Mouse (Mus musculus): Measurements from ENCODE around the gene Fam198a.

Gene Fam198a

DNA sequence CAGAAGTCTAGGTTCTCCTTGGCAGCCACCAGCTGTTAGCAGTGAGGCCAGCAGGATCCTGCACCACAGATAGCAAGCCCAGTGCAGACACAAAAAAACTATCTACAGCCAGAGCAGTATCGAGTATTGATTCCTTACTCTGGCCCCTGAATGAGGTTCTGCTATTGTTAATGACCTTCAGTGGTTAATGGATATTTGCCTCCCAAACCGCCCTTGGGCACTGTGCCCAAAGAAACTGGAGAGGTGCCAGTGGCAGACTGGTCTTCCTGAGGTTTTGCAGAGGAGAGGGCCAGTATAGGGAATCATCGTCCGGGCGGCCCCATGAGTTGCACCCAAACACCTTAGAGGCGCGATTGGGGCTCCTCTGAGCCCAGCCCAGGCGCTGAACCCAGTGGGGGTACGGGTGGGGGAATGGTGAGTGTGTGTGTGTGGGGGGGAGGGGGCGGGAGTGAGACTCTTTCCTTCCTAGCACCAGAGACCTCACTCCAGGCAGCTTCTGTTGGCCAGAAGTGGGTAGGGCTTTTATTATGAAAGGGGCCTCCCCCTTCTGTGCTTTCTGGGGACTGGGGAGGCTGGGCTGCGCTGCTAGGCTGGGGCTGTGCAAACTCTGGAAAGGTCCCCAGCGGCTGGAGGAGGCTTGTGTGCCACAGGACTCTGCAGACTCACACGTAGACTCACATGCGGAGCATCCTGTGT, at the start of gene Fam198a:
Fam198a (plus strand) TSS at position 571 of the 696 bp plus-strand sequence.
- in situ Hi-C loops (cut with MboI) = no loop called here

DNA sequence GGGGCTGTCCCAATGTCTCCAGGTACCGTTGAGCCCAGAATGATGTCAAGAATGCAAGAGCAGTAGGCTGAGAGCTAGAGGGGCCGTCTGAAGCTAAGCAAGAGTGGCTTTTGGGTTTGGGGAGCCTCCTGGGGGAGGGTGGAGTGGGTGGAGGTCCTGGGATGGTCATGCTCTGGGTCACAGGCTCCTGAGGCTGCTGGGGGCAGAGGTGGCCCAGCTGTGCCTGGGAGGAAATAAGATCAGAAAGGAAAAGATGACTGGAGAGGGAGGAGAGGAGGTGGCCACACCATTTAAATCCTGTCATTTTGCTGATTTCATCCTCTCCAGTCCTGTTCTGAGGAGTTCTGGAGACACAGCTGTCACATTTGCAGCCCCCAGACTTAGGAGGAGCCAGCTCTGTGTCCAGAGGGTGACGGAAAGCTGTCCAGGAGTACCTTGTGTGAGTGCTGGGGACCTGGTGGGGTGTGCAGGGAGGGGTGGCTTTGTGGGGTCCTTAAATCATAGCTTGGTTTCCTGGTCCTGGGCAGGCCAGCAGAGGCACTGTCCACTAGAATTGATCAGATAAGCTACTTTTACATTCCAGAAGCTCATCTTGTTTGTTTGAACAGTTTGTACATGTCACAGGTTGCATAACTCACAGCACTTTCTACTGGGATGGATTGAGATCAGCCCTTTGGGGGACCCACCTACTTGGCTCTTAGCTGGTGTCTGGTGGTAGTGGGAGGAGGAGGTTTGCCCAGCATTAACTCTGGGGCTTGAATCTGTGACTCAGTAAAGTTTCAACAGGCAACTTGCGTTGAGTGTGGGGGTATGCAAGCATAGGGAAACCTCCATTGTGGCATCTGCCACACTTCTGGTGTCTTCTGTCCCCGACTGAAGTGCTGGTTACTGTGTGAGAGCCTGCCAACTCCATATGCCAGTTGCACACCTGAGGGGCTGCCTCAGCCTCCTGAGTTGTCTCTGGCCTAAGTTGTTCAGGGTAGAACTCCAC, 48.8 kb upstream of the Fam198a start:
- in situ Hi-C loops (cut with MboI) = no loop called here

DNA sequence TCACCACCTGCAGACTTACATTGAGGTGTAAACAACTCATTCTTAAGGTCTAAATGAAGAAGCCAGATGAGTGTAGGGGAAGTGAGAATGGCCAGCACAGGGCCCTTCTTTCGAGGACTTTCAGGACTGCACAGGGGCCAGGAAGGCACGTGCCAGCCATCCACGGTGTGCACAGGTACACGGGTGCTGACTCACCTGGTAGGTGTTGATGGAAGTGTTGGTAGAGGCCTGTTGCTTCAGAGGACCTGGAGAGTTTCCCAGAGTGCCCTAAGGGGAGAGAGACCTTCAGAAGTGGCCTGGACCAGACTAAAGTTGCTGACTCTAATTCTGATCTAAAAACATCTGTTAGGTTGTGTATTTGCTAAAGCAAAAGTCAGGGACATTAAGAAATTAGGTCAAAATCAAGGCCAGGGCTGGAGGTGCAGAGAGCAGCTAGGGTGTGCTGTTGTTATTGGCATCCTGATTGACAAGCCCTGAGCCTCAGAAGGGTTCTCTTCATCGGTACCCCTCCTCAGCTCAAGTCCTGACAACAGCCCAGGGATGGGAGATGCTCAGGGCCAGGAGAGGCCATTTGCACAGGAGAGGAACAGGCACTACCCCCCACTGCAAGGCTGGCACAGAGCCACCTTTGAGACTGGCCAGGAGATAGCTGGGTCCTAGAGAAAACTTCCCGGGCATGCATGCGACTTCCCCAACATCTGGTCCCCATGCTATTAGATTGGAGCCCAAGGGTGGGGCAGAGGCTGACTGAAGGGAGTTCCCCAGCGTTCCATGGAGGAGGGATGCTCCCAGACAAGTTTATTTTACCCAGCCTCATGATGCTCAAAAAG, 47.1 kb upstream of the Fam198a start:
- in situ Hi-C loops (cut with MboI) = no loop called here

DNA sequence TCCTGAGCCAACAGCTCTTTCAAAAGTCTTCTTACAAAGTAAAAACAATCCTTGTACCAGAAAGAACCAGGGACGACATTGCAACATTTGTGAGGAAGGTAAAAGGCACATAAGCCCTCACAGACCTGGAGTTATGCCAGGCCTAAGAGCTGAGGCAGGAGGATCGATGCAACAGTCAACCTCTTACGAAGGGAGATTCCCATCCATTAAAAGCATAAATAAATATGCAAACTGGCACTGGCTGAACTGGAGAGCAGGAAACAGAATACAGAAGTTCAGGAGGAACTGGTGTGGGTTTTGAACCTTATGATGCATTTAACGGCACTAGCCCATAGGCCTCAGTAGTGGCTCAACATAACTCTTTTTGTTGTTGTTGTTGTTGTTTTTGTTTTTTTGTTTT, 46.5 kb upstream of the Fam198a start:
- in situ Hi-C loops (cut with MboI) = no loop called here

DNA sequence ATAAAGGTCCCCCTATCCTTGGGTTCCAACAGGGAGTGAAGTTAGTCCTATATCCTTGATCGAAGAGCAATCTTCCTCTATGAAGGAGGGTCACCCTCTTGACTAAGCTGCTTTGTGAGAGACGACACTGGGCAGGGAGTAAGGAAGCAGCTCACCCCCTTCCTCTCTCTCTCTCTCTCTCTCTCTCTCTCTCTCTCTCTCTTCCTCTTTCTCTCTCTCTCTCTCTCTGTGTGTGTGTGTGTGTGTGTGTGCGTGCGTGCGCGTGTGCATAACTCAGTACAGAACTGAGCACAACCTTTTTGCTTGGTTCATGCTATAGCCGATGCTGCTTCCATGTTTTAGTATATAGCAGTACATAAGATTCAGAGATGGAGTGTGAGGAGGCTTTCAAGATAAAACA, 45.8 kb upstream of the Fam198a start:
- in situ Hi-C loops (cut with MboI) = no loop called here

DNA sequence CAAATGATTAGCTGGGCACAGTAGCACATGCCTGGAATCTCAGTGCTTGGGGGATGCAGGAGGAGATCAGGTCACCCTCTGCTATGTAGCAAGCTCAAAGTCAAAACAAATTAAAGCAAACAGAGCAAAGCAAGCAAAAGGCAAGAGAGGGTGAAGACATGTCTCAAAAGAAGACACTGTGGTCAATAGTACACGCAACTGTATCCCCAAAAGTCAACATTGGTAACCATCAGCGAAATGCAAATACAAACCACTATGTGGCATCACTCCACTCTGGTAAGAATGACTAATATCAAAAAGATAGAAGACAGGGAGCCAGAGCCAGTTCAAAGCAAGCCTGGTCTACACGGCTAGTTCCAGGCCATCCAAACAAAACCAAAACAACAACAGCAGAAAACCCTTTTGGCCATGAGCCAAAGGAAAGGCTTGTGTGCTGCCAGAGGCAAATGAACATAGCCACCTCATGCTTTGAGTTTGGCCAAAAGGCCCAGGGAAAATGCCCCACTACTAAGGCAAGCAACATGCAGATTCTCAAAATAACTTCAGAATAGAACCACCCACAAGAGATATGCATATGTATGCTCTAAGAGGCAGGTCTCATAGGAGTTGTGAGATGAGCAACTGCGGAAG, 45.1 kb upstream of the Fam198a start:
- in situ Hi-C loops (cut with MboI) = no loop called here

DNA sequence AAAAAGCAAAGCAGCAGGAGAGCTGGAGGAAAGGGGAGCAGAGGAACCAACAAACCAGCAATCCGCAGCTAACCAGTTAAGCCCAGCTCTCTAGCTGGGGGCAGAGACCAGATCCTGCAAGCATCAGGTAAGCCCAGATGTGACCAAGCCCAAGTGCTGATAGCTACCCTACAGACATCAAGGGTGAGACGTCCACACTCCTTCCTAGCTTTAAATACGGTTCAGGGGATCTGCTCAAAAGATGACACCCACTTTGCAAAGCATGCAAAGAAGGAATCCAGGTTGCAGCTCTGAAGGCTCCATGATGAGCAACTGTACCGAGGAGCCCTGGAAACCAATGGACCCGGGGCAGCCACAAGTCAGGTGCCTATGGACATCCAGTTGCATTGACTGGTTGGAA, 44.3 kb upstream of the Fam198a start:
- in situ Hi-C loops (cut with MboI) = no loop called here

DNA sequence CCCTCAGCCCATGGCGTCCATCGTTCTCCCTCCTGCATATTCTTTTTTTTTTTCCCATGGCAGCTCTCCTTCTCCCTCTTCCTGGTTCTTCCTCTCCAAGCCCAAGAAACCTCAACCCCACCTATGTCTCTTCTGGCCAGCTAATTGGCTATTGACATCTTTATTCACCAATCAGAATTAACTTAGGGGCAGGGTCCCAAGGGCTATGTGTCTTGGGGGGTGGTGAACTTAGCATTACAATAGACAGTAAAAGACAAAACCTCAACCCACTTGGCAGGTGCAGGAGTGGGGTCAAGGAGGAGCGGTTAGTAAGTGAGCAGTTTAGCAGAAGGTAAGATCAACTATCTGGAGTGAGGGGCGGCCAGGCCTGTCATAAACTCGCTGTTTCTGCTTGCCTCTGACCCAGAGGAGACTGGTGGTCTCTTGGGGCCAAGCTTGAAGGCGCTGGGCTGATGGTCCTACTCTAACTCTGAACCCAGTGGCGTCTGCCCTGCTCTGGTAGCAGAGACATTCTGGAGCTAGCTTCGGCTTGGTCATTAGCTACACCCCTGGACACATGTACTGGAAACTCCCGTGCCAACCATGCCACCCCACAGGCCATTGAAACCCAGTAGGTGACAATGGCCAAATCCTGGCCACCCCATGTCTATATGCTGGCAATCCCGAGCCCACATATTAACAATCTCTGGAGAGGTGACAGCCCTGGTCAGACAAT, 43.3 kb upstream of the Fam198a start:
- in situ Hi-C loops (cut with MboI) = no loop called here

DNA sequence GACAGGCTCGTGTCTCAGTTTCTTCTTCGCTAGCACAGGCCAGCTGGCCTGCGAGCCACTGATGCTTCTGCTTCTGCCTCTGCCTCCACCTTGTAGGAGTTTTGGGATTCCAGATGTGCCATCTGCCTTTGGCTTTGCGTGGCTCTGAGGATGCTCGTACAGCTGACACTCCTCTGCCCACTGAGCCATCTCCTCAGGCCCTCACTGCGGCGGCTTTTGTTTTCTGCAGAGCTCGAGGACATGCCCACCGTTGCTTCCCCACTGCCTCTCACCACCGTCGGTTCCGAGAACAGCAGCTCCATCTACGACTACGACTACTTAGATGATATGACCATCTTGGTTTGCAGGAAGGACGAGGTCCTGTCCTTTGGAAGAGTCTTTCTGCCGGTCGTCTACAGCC, 42.5 kb upstream of the Fam198a start:
- in situ Hi-C loops (cut with MboI) = no loop called here

DNA sequence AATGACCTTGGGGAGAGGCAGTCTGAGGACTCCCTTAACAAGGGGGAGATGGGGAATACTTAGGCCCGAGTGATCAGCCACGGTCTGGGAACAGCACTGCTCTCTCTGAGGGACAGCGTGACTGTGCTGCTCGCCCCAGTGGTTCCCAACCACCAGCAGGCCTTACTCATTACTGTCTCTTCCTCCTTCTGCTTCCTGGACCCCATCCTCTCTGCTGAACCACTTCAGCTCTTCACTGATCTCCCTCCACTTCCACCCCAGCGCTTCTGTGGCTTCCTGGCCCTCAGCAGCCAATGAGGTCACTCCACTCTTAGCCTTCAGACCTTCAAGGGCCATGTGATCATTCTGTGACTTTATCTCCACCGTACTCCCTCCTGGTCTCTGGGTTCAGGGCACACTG, 41.2 kb upstream of the Fam198a start:
- in situ Hi-C loops (cut with MboI) = no loop called here

DNA sequence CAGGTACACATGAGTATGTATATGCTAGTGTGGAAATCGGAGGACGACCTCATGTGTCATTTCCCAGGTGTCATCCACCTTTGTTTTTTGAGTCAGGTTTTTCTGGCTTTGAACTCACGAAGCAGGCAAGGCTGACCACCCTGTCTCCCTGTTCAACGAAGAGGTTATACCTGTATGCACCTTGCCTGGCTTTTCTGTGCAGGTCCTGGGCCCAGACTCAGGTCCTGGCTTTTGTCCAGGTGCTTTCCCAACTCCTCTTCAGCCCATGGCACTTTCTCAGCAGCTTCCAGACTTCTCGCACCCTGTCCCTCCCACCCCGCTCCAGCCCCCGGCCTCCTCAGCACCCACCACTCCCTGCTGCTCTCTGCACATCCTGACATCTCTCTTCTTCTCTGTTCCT, 39.6 kb upstream of the Fam198a start:
- in situ Hi-C loops (cut with MboI) = no loop called here

DNA sequence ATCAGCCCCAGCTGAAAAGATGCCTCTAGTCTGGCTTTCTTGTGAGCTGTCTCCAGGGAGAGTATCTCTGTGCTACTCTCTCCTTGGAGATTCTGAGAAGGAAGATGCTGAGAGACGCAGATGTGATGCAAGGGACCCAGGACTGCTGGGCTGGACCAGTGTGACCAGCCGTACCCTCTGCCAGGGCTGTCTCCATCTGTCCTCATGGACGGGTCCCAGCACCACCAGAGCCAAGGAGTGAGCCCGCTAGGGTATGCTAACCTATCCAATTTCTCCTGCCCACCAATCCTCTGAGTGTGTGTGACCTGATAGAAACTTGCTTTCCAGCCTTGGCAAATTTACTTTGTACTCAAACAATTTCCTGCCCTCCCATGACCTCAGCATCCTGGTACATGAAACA, 38.0 kb upstream of the Fam198a start:
- in situ Hi-C loops (cut with MboI) = no loop called here

DNA sequence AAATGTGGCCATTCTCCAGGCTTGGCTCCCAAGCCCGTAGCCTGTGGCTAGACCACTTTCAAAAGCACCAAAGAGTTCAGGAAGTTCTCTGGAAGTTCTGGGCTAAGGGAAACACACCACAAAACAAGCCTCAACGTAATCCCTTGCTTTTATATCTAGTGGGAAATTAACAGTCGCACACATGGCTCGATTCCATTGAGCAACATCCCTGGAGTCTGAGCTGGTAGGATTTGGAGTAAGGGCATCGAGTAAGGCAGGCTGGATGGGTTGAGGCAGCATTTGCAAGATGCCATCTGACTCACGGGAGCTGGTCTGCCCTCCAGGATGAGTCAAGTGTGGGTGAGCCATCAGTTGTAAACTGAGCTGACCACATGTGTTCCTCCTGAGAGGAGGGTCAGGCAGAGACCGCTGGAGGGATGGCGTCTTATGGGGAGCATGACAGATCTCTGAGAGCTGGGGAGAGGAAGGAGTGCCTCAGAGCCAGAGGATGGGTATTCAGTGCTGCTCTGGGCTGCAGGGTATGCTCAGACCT, 36.5 kb upstream of the Fam198a start:
- in situ Hi-C loops (cut with MboI) = no loop called here

DNA sequence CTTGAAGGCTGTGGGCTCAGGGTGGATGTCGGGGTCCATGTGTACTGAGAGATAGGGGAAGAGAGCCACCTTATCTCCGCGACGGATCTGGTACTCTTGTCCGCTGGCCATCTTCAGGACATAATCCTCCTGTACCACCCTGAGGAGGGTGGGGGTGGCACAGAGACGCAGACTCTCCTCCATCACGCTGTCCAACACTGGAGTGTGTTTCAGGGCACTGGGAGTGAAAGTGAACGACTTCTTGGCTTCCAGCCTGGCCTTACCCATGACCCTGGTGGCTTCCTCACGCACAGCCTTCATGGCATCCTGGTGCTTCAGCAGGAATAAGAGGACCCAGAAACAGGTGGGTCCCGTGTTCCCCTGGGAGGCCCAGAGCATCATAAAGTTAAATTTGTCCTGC, 35.7 kb upstream of the Fam198a start:
- in situ Hi-C loops (cut with MboI) = no loop called here

DNA sequence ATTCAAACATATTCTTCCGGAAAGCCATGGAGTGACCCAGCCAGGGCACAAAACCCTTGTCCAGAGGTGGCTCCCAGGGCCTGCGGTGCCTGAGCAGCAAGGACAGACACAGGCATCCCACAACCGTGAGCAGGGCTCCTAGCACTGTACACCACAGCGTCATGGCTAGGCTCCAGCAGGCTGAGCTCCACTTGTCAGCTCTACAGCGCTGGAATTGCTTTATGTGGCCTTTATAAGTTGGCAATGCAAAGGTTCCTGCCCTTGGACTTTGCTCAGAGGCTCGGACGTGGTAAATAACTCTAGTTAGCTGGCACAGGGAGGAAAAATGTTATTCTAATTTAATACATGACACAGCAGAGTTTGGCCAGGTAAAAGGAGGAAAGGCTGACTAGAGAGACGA, 34.7 kb upstream of the Fam198a start, which contains the start of gene Cyp8b1:
Cyp8b1 (minus strand) TSS at position 204 of the 400 bp plus-strand sequence.
- in situ Hi-C loops (cut with MboI) = no loop called here

DNA sequence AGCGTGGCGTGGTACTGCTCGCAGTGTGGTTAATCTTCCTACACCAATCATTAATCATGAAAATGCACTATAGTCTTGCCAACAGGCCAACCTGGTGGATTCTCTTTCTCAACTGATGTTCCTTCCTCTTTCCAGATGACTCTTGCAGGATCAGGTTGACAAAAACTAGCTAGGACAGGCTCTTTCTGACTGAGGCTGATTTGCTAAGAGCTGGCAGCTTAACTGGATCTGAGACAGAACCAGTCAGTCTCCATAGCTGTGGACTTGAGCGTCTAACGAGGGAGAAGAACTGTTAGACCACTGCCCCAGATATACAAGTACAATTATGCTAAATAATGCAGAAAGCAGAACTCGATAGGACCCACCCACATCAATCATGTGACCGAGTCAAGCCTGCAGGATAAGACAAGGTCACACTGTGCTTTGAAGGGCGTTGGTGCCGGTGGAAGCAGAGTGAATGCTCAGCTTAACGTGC, 31.7 kb upstream of the Fam198a start:
- in situ Hi-C loops (cut with MboI) = no loop called here

DNA sequence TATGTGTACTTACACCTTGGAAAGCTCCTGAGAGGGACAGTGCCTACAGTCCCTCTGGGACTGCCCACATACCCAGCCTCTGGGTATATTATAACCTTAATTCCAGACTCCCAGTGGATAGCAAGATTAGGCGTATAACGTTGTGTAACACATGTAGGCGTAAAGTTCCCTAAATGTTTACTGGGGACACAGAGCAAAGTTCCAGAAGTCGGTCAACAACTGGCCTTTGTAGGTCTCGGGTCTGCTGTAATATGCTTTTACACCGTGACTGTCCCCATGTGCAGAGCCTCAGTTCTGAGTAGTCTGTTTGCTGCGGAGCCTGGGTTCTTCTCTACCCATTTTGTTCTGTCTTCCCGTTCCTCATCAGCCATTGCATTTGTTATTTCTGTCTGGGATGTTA, 27.3 kb upstream of the Fam198a start:
- in situ Hi-C loops (cut with MboI) = no loop called here

DNA sequence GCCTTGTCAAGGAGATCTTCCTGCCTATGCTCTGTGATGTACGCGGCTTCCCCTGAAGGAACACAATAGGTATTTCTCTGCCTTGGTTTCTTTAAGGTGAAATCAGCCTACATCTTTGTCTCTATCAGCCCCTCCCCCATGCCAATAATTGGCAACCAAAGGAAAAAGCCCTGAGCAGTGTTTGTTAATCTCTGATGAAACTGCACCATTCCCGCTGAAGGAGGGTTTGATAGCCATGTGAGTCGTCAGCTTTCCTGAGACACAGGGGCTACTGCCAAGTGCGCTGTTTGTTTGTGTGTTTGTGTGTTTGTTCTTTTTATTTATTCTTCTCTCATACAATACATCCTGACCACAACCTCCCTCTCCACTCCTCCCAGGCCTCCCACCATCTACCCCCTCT, 26.9 kb upstream of the Fam198a start:
- in situ Hi-C loops (cut with MboI) = no loop called here

DNA sequence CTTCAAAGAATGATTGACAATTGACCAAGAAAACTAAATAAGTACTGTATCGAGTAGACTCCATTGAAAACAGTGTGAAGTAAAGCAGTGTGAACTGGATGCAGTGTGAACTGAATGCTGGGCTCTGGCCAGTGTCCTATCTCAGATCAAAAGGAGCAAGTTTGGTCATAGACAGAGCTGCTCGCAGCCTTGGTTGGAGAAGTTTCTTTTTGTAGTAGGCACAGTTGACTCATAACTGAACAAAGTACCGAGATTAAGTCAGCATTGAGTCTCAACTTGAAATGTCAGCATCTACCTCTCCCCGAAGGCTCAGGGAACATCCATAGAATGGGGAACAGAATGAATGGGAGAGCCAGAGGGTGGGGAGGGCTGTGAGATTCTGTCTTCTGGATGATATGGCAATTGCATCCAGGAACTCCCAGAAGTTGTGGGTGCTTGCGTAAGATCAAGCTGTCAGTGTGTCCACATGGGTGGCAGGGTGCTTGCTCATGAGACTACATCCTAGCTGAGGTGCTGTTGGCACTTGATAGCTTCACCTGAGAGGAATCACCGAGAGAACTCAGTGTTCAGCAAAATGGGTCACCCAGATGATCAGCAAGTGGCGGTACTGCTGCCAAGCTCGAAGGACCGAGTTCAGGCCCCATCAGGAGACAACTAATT, 25.8 kb upstream of the Fam198a start:
- in situ Hi-C loops (cut with MboI) = no loop called here

DNA sequence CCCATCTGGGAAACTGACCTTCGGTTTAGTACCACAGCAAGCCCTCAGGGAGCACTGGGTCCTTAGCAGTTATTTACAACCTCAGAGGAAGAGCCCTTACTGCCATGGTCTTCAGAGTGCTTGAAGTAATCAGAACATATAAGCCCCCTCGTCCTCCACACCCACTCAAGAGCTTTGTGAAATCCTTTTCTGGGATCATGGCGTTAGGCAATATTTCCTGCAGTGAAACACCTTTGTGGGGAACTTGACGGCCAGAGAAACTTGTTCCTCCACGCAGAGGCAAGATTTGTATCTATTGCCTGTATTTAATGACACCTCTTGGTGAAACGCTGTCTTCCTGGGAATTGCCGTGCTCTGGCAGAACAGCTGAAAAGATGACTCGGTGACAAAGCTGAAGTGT, 24.8 kb upstream of the Fam198a start:
- in situ Hi-C loops (cut with MboI) = no loop called here
